Mouse (Mus musculus) granulocyte monocyte progenitor cell, adult 5-6 weeks (primary cell): ENCODE measurements at regions not wholly inside any gene's neighbourhood (a gene's known extent, or its start where the extent isn't known, plus 50 kb on each side); places are given as distances from the start of the nearest gene placed in this dataset.
"Not testable (repeated sequence)": the region's sequence is repeated elsewhere in the genome, so short reads cannot be mapped to it uniquely, and the experiment has no call there.

Source experiments
- ATAC-seq: replicated peaks from 2 replicates; pipeline ENCODE4 v1.8.0; 2016; ENCODE audit warnings: mild to moderate bottlenecking, moderate TSS enrichment, inconsistent platforms; ENCODE audit not compliant: poor library complexity, severe bottlenecking

- ATAC-seq = no peak
These were observed 229.8 kb downstream of the Utp18 start for GRCm38 (mm10) chr11:93655602-93656239.

- ATAC-seq = no peak
These were observed 232.2 kb downstream of the Utp18 start for GRCm38 (mm10) chr11:93653401-93653800.

- not testable (repeated sequence) for ATAC-seq
These were observed 233.6 kb downstream of the Utp18 start for GRCm38 (mm10) chr11:93651966-93652365.
